Mouse (Mus musculus) heart, postnatal 0 days (tissue): ENCODE measurements around the gene Fry. TPM values are rescaled to one million over a fixed set of nuclear protein-coding genes. Genes with fewer than 3 reads are reported as not detected.

Experiments
- ATAC-seq: fragments of 200-750 bp; cut with Nextera tagmentation; 2 replicates; pipeline ENCODE4 v1.8.0; 2017; ENCODE audit warnings: low read depth, moderate number of reproducible peaks, moderate library complexity; ENCODE audit not compliant: insufficient read depth
- DNase-seq: peaks from one replicate; pipeline ENCODE4 v3.0.0-alpha.2; 2016; ENCODE audit warnings: low spot score
- H3K27ac ChIP-seq: fragments of 300-500 bp; sonication (generic); 2 replicates; pipeline ENCODE4 v1.5.1; 2014; ENCODE audit warnings: low read depth, mild to moderate bottlenecking
- H3K27me3 ChIP-seq: fragments of 300-500 bp; sonication (generic); 2 replicates; pipeline ENCODE4 v1.6.1; 2014; ENCODE audit warnings: low read length, mixed read lengths; ENCODE audit not compliant: control insufficient read depth, insufficient read depth
- H3K36me3 ChIP-seq: fragments of 300-500 bp; sonication (generic); replicated peaks from 2 replicates; pipeline ENCODE4 v1.6.1; 2014; ENCODE audit warnings: low read length, mixed read lengths; ENCODE audit not compliant: control insufficient read depth, insufficient read depth
- H3K4me1 ChIP-seq: fragments of 300-500 bp; sonication (generic); 2 replicates; pipeline ENCODE4 v1.6.1; 2014; ENCODE audit warnings: antibody characterized with exemption; ENCODE audit not compliant: control insufficient read depth, insufficient read depth
- H3K4me2 ChIP-seq: fragments of 300-500 bp; sonication (generic); 2 replicates; pipeline ENCODE4 v1.6.1; 2014; ENCODE audit warnings: low read depth, mild to moderate bottlenecking, low read length, moderate library complexity
- H3K4me3 ChIP-seq: fragments of 300-500 bp; sonication (generic); 2 replicates; pipeline ENCODE4 v1.5.1; 2014; ENCODE audit warnings: low read depth, low read length
- H3K9ac ChIP-seq: fragments of 300-500 bp; sonication (generic); replicated peaks from 2 replicates; pipeline ENCODE4 v1.6.1; 2014; ENCODE audit warnings: low read depth, low read length, mixed read lengths
- H3K9me3 ChIP-seq: fragments of 300-500 bp; sonication (generic); replicated peaks from 2 replicates; pipeline ENCODE4 v1.6.1; 2016; ENCODE audit warnings: low read length; ENCODE audit not compliant: control insufficient read depth
- CTCF ChIP-seq: IDR thresholded peaks from 2 replicates; pipeline ENCODE4 v1.5.1; 2016; ENCODE audit warnings: antibody characterized with exemption, control low read depth, low read depth
- EP300 ChIP-seq: IDR thresholded peaks from 2 replicates; pipeline ENCODE4 v1.6.1; 2016; ENCODE audit warnings: antibody characterized with exemption, low read depth
- WGBS: fragments of 180-500 bp; shearing (Covaris S2); extraction: QIAGEN DNeasy Blood & Tissue Kit; methylation state at CpG from one replicate; pipeline ENCODE4 v1.1.7; 2014; 5-methylcytosine and 5-hydroxymethylcytosine counted together
- polyA plus RNA-seq: library from polyadenylated mRNA; unstranded; fragments of >200 nt; fragmentation: Nextera tagmentation; extraction: Ambion mirVana; gene quantifications from 2 replicates; pipeline ENCODE4 v1.2.1, GENCODE M21; 2015
- total RNA-seq: library from RNA; depleted of rRNA; stranded (reverse); fragments of >200 nt; gene quantifications from 2 replicates; pipeline ENCODE4 v1.2.3, GENCODE M21; 2014; ENCODE audit warnings: low replicate concordance

The Fry gene
- total and polyA plus RNA-seq, 2 experiments from 2014 or later = 31.8 to 124 TPM

- no peak for DNase-seq
- WGBS = 46% methylated on average over 34 of the region's 34 CpGs
- Histone ChIP-seq H3K27me3 (no peaks in the 10 kb centered on the region), H3K9ac (no peak overlapping the region), H3K36me3 (peaks cover 73% of the 10 kb centered on the region), H3K9me3 (peaks cover 7% of the 10 kb centered on the region), H3K4me3 (0 out of 2 replicates have a peak overlapping the region, but pooled peaks have one; percentile 6), H3K4me2 (peak overlapping the region; percentile 37), H3K4me1 (no peaks in the 10 kb centered on the region), H3K27ac (no peak overlapping the region)
- no peak for ATAC-seq
- TF ChIP-seq EP300 (no peak), CTCF (no peak)
These were observed 318.4 kb downstream of the Fry start for GRCm38 (mm10) chr5:150436629-150437389.

- Histone ChIP-seq H3K27ac (no peak overlapping the region), H3K36me3 (peaks cover 56% of the 10 kb centered on the region), H3K27me3 (no peaks in the 10 kb centered on the region), H3K9me3 (no peaks in the 10 kb centered on the region), H3K4me1 (no peaks in the 10 kb centered on the region), H3K4me3 (no peak overlapping the region), H3K9ac (no peak overlapping the region), H3K4me2 (no peak overlapping the region)
- DNase-seq = peak; percentile 34
- 45% methylated on average over 7 of the region's 7 CpGs for WGBS
- TF ChIP-seq CTCF (peak; percentile 65), EP300 (no peak)
- ATAC-seq = no peak
These were observed 323.2 kb downstream of the Fry start for GRCm38 (mm10) chr5:150441690-150442089.

- no peak overlapping the region for H3K27ac ChIP-seq
- TF ChIP-seq CTCF = no peak
- TF ChIP-seq EP300 = no peak
- 68% methylated on average over 9 of the region's 9 CpGs for WGBS
- no peak for ATAC-seq
- no peak for DNase-seq
- H3K9me3 ChIP-seq = no peaks in the 10 kb centered on the region; the same call in 1 of the 2 replicates
- no peaks in the 10 kb centered on the region for H3K27me3 ChIP-seq
- H3K9ac ChIP-seq = no peak overlapping the region
- H3K36me3 ChIP-seq = peaks cover 95% of the 10 kb centered on the region
- H3K4me2 ChIP-seq = no peak overlapping the region
- H3K4me3 ChIP-seq = no peak overlapping the region
- no peaks in the 10 kb centered on the region for H3K4me1 ChIP-seq
These were observed 333.0 kb downstream of the Fry start for GRCm38 (mm10) chr5:150451281-150452003.

GRCm38 (mm10) chr5:150452004-150452626 lies 333.7 kb downstream of the Fry start:
- H3K9me3 ChIP-seq = no peaks in the 10 kb centered on the region; the same call in 1 of the 2 replicates
- H3K9ac ChIP-seq = no peak overlapping the region
- TF ChIP-seq EP300 = no peak
- TF ChIP-seq CTCF = no peak
- no peak for ATAC-seq
- no peaks in the 10 kb centered on the region for H3K27me3 ChIP-seq
- DNase-seq = no peak
- no peak overlapping the region for H3K4me2 ChIP-seq
- H3K4me1 ChIP-seq = no peaks in the 10 kb centered on the region
- no peak overlapping the region for H3K27ac ChIP-seq
- no peak overlapping the region for H3K4me3 ChIP-seq
- whole genome bisulfite sequencing = 65% methylated on average over 1 of the region's 1 CpGs
- H3K36me3 ChIP-seq = peaks cover 93% of the 10 kb centered on the region

- Histone ChIP-seq H3K9ac (no peak overlapping the region), H3K36me3 (peaks cover 92% of the 10 kb centered on the region), H3K4me2 (no peak overlapping the region), H3K27me3 (no peaks in the 10 kb centered on the region), H3K27ac (no peak overlapping the region), H3K4me3 (no peak overlapping the region), H3K9me3 (no peaks in the 10 kb centered on the region; the same call in 1 of the 2 replicates), H3K4me1 (no peaks in the 10 kb centered on the region)
- TF ChIP-seq EP300 (no peak), CTCF (no peak)
- DNase-seq (no peak), ATAC-seq (no peak)
These were observed 334.2 kb downstream of the Fry start for GRCm38 (mm10) chr5:150452671-150453070.
